Mouse (Mus musculus) left cerebral cortex, postnatal 14 days (tissue): Measurements from ENCODE around the gene Rmi1. TPM values are rescaled to one million over a fixed set of nuclear protein-coding genes. Genes with fewer than 3 reads are reported as not detected.
"Not testable (repeated sequence)": the region's sequence is repeated elsewhere in the genome, so short reads cannot be mapped to it uniquely, and the experiment has no call there.

ENCODE experiments used
- DNase-seq, 2 experiments: peaks; one replicate each; pipeline ENCODE4 v3.0.0; 2021 to 2022; ENCODE audit warnings: low spot score in 2 of 2, mixed read lengths in 1 of 2
- intact Hi-C: fragments of 180-260 bp; cut with DNase I; formaldehyde crosslinking; loops from one replicate; pipeline ENCODE4 v1.15.1; 2025
- long read RNA-seq, 2 experiments: library from polyadenylated mRNA; stranded (forward); transcript quantifications; one replicate each; pipeline ENCODE4 v2.0.0; 2021
- total RNA-seq, 2 experiments: library from RNA; stranded (reverse); gene quantifications; 2 replicates each; pipeline ENCODE4 v1.2.3; 2021

Rmi1 gene
- 10 to 100 TPM; 12.8 to 13.0 TPM for total RNA-seq
- long read RNA-seq, experiment 1, transcript Rmi1-201 (3 exons, 3,855 nt): major isoform, 9 of 22 reads
- long read RNA-seq, experiment 1, partial matches to known transcripts: 0 of 22 reads
- long read RNA-seq, experiment 1, other reads (novel, unspliced or antisense): 7 of 22 reads
- long read RNA-seq, experiment 2, transcript Rmi1-205 (3 exons, 3,594 nt): major isoform, 8 of 15 reads
- long read RNA-seq, experiment 2, partial matches to known transcripts: 0 of 15 reads
- long read RNA-seq, experiment 2, other reads (novel, unspliced or antisense): 4 of 15 reads

GRCm38 (mm10) chr13:58402003-58402743, at the start of gene Rmi1:
Gene Rmi1, plus strand, starts transcription at chr13:58402248.
- intact Hi-C loops: loop anchor here (5.0 kb wide), 3 partner anchors 120 to 185 kb away; no protein-coding TSS in a partner anchor

DNA sequence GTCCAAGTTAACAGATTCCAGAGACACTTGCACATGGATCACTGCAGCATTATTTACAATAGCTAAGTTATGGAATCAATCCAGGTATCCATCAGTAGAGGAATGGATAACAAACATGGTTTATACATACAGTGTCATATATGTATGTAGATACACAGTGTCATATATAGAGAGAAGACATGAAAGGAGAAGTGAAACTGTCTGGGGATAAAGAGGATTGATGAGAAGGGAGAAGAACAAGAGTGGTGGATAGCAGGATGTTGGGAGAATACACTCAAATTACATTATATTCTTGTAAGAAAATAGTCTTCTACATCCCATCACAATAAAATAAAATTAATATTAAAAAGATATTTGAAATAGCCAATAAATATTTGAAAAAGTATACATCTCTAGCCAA, 49.1 kb upstream of the Rmi1 start:
- intact Hi-C loops: no loop called here
- no peak for DNase-seq

More at GRCm38 (mm10) chr13:58402003-58402743, at the start of gene Rmi1:
- peak; percentile 97 for DNase-seq

GRCm38 (mm10) chr13:58358629-58359303, 43.3 kb upstream of the Rmi1 start, which contains the start of gene Kif27:
Gene Kif27, minus strand, starts transcription at chr13:58359122.
- DNase-seq: peak; percentile 28 to 57
- intact Hi-C loops: no loop called here

GRCm38 (mm10) chr13:58359304-58359653, 42.8 kb upstream of the Rmi1 start:
- DNase-seq: no peak
- intact Hi-C loops: no loop called here

GRCm38 (mm10) chr13:58364353-58365175, 37.5 kb upstream of the Rmi1 start:
- intact Hi-C loops: no loop called here

DNA sequence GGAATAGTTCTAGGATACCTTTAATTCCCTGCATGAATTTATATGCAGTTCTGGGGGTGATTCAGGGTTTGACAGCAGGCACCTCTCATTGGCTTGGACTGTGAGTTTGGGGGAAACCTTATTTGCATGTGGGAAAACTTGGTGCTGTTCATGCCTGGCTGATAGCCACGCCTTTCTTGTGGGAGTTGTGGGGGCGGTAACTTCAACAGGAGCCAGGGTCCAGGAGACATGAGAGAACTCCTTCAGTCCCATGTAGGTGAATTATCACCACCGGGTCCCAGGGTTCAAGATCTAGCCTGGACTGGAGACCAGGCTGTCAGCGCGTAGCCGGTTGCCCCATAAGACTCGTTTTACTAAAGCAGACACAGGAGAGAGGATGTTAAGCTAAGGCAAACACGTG, 36.9 kb upstream of the Rmi1 start:
- DNase-seq, intact Hi-C loops: not testable (repeated sequence)

More at GRCm38 (mm10) chr13:58364353-58365175, 37.5 kb upstream of the Rmi1 start:
- no peak for DNase-seq

DNA sequence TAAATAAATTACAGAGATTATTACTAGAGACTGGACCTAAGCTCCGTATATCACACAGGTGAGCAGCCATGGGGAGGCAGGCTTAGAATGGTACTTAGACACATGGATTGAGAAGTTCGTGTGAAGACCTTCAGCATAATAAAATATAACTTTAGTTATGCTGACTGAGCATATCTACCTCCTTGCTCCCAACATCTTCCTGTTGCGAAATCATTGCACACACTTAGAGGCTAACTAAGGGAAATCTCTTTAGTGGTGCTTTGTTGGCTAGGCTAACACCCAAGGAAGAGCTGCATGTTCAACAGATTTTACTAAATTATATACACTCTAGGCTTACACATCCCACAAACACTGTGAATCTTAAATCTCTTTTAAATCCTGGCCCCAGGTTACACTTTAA, 35.7 kb upstream of the Rmi1 start:
- no peak for DNase-seq
- intact Hi-C loops: no loop called here

DNA sequence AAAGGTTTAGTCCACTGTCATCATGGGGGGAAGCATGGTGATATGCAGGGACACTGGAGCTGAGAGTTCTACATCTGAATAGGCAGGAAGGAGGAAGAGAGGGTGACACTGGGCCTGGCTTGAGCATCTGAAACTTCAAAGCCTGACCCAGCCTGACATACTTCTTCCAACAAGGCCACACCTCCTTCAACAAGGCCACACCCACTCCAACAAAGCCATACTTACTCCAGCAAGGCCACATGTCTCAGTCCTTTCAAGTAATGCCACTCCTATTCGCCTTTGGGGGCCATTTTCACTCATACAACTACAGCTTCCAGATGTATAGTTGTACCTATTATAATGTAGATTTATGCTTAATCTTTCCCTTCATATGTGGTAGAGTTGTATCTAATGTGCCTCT, 34.4 kb upstream of the Rmi1 start:
- intact Hi-C loops: no loop called here
- no peak for DNase-seq

GRCm38 (mm10) chr13:58368835-58369234, 33.2 kb upstream of the Rmi1 start:
- intact Hi-C loops: no loop called here
- no peak for DNase-seq

- DNase-seq: no peak
- intact Hi-C loops: no loop called here
These were observed 29.5 kb upstream of the Rmi1 start for GRCm38 (mm10) chr13:58372278-58373152.

DNA sequence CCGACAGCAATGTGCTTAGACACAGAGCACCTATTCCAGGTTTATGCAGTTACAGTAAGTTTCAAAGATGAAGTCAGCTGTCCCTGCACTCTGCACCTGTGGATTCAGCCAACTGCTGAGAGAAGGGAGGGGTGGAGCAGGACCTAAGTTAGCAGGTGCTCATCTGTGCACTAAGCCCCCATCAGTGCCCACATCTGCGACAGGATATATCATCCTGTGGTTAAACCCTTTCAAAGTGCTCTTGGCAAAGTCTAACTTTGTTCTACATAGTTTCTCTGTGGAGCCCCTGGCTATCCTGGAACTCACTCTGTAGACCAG, 28.9 kb upstream of the Rmi1 start:
- DNase-seq: no peak
- intact Hi-C loops: no loop called here

GRCm38 (mm10) chr13:58384371-58384770, 17.7 kb upstream of the Rmi1 start:
- intact Hi-C loops: loop anchor here (2.0 kb wide), 1 partner anchor 226 kb away; no protein-coding TSS in a partner anchor
- DNase-seq: no peak

DNA sequence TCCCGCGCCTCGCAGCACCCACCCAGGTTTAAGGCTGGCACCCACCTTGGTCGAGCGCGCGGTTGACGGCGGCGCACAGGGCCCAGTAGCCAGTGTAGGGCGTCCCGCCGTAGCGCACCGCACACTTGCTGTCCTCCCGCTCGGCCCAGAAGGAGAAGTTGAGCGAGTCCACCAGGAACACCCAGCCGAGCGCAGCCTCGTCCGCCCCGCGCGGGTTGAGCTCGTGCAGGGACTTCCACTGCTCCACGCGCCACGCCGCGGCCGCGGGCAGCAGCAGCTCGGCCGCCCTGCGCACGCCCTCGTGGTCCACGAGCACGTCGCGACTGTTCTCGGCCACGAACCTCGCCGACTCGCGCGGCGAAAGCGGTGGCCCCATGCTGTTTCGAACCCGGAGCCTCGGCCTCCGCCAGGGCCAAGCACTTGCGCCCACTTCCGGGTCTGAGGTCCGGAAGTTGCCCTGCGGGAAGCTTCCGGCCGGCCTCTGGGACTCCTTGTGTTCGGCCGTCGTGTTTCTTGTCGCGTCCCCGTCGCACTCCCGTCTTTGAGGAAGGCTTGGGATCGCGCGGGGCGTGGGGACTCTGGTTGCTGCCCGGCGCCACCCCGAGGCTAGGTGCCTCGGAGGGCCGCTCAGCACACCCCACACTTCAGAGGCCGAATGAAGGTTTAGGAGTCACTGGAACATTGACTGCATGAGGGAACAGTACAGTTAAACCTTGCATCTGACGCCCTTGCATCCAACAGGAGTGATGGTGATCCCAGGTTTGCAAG, 17.1 kb upstream of the Rmi1 start, which contains the start of gene 2210016F16Rik:
2210016F16Rik (minus strand) TSS at position 447 of the 768 bp plus-strand sequence.
- DNase-seq: peak; percentile 40 to 50
- intact Hi-C loops: loop anchor here (2.0 to 5.0 kb wide), 2 partner anchors 157 to 226 kb away; no protein-coding TSS in a partner anchor

GRCm38 (mm10) chr13:58385547-58385920, 16.5 kb upstream of the Rmi1 start:
- no peak for DNase-seq
- intact Hi-C loops: loop anchor here (2.0 to 5.0 kb wide), 2 partner anchors 157 to 227 kb away; no protein-coding TSS in a partner anchor

GRCm38 (mm10) chr13:58387948-58388347, 14.1 kb upstream of the Rmi1 start:
- peak; percentile 81 to 83 for DNase-seq
- intact Hi-C loops: loop anchor here (2.0 to 5.0 kb wide), 2 partner anchors 99 to 154 kb away; no protein-coding TSS in a partner anchor

DNA sequence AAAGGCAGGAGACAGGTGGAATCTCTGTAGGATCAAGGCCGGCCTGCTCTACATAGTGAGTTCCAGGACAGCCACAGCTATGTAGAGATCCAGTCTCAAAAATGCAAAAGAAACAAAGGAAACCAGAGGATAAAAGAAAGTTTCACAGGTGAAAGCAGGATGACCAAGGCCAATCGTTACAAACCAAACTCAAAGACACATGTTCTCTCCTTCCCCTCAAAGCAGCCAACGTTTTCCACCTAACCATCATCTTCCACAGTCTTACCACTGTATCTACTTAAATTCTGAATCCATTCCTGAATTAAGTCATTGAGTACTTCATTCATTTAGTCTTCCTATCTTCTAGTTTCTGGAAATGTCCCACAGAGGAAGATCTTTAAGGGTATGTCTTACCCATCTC, 13.7 kb upstream of the Rmi1 start:
- intact Hi-C loops: loop anchor here (2.0 to 5.0 kb wide), 2 partner anchors 100 to 154 kb away; no protein-coding TSS in a partner anchor
- peak in 1 of 2 experiments; percentile 15 for DNase-seq

GRCm38 (mm10) chr13:58389324-58389951, 12.6 kb upstream of the Rmi1 start:
- DNase-seq: no peak
- intact Hi-C loops: loop anchor here (2.0 to 5.0 kb wide), 2 partner anchors 101 to 153 kb away; no protein-coding TSS in a partner anchor
